Mouse (Mus musculus) forebrain, postnatal 0 days (tissue): ENCODE results near the gene Senp1. TPM values are rescaled to one million over a fixed set of nuclear protein-coding genes. Genes with fewer than 3 reads are reported as not detected.

Experiments used
- ATAC-seq: fragments of 200-750 bp; cut with Nextera tagmentation; 2 replicates; pipeline ENCODE4 v1.8.0; 2017; ENCODE audit warnings: mild to moderate bottlenecking, moderate library complexity
- DNase-seq: peaks from one replicate; pipeline ENCODE4 v3.0.0-alpha.2; 2015
- H3K27ac ChIP-seq: fragments of 300-500 bp; sonication (generic); 2 replicates; pipeline ENCODE4 v1.5.1; 2014; ENCODE audit warnings: low read depth, mild to moderate bottlenecking, antibody characterized with exemption, low read length, moderate library complexity, mixed read lengths
- H3K27me3 ChIP-seq: fragments of 300-500 bp; sonication (generic); 2 replicates; pipeline ENCODE4 v1.6.1; 2014; ENCODE audit warnings: mild to moderate bottlenecking, low read length, mixed read lengths; ENCODE audit not compliant: insufficient read depth
- H3K36me3 ChIP-seq: fragments of 300-500 bp; sonication (generic); 2 replicates; pipeline ENCODE4 v1.6.1; 2014; ENCODE audit warnings: mild to moderate bottlenecking, moderate library complexity; ENCODE audit not compliant: insufficient read depth
- H3K4me1 ChIP-seq: fragments of 300-500 bp; sonication (generic); 2 replicates; pipeline ENCODE4 v1.6.1; 2014; ENCODE audit warnings: antibody characterized with exemption; ENCODE audit not compliant: insufficient read depth
- H3K4me2 ChIP-seq: fragments of 300-500 bp; sonication (generic); 2 replicates; pipeline ENCODE4 v1.6.1; 2014; ENCODE audit warnings: low read depth, mild to moderate bottlenecking, moderate library complexity
- H3K4me3 ChIP-seq: fragments of 300-500 bp; sonication (generic); 2 replicates; pipeline ENCODE4 v1.5.1; 2014; ENCODE audit warnings: low read depth, low read length, mixed read lengths
- H3K9ac ChIP-seq: fragments of 300-500 bp; sonication (generic); 2 replicates; pipeline ENCODE4 v1.6.1; 2014; ENCODE audit warnings: mild to moderate bottlenecking
- H3K9me3 ChIP-seq: fragments of 300-500 bp; sonication (generic); 2 replicates; pipeline ENCODE4 v1.6.1; 2016; ENCODE audit warnings: low read length
- CTCF ChIP-seq: sonication (generic); IDR thresholded peaks from 2 replicates; pipeline ENCODE4 v1.5.1; 2016; ENCODE audit warnings: antibody characterized with exemption, control low read depth, low read depth
- WGBS: fragments of 180-500 bp; shearing (Covaris S2); extraction: QIAGEN DNeasy Blood & Tissue Kit; methylation state at CpG from one replicate; pipeline ENCODE4 v1.1.7; 2014; 5-methylcytosine and 5-hydroxymethylcytosine counted together
- polyA plus RNA-seq: library from polyadenylated mRNA; unstranded; fragments of >200 nt; fragmentation: Nextera tagmentation; extraction: Ambion mirVana; gene quantifications from 2 replicates; pipeline ENCODE4 v1.2.1, GENCODE M21; 2015
- total RNA-seq: library from RNA; depleted of rRNA; stranded (reverse); fragments of >200 nt; gene quantifications from 2 replicates; pipeline ENCODE4 v1.2.3, GENCODE M21; 2014

Senp1 gene
- total and polyA plus RNA-seq, 2 experiments from 2014 or later = 12.2 to 19.8 TPM

DNA sequence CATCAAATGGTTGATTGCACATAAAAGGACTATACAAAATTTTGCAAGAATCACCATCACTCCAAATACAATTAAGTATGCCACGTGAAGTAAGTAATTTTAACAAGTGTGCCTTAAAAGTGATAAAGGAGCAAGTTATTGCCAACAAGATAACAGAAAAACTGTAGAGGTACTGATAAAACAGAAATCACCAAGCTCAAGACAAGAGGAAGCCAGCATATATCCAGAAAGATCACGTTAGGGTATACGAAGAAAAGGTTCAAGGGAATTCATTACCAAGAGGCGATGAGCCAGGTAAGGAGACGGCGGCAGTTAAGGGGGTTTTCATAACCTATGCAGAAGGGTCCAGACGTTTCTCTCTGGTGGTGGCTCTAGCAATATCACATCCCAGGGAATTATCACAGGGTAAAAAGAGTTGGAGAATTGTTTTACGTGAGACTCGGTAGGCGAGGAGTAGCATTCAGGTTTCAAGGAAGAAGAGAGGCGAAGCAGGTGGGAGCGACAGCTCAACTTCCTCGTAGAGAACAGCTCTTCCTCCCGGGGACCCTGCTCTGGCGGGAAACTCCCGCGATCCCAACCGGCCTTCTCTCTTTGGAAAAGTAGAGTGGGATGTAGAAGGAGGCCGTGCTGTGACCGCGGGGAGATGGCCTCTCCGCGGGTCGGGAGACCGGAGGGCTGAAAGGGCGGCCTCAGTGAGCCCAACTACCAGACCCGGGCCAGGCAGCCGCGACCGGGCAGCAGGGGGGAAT lies 998 bp downstream of the Senp1 start, which contains the start of gene Pfkm:
Gene Pfkm, plus strand, starts transcription at position 218 of the 749 bp plus-strand sequence.
- Histone ChIP-seq H3K27ac (peak within 1 kb of the TSS; percentile 92), H3K9ac (peak within 1 kb of the TSS; percentile 71), H3K9me3 (no peaks in the 10 kb centered on the region), H3K36me3 (no peaks in the 10 kb centered on the region), H3K4me1 (0 out of 2 replicates have a peak, but pooled peaks cover 6% of the 10 kb centered on the region), H3K4me2 (peak within 1 kb of the TSS; percentile 67), H3K4me3 (peak within 1 kb of the TSS; percentile 64), H3K27me3 (no peaks in the 10 kb centered on the region)
- peak; percentile 31 for DNase-seq
- no peak for TF ChIP-seq CTCF
- WGBS = under 1% methylated on average over 30 of the region's 30 CpGs
- ATAC-seq = no peak; the same call in 1 of the 2 replicates

DNA sequence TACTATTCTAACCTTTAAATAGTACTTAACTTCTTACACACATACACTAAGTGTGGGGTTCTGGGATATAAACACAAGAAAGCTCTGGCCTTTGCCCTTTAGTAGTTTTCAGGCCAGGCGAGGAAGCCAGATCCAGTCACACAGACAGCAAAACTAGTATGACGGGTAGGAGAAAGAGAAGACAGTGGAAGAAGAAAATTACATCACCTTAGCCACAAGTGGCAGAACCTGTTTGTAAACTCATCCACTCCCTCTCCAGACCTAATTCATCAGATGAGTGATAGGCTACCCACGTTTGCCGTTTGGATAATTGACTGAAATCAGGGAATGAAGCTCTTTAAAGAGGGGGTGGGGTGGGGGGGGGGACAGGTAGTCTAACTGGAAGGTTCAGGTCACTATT lies 1.7 kb downstream of the Senp1 start:
- H3K9me3 ChIP-seq = no peaks in the 10 kb centered on the region
- 26% methylated on average over 4 of the region's 4 CpGs for WGBS
- H3K27me3 ChIP-seq = no peaks in the 10 kb centered on the region
- peak overlapping the region; percentile 64; the same call in 1 of the 2 replicates for H3K4me3 ChIP-seq
- TF ChIP-seq CTCF = no peak
- 0 out of 2 replicates have a peak, but pooled peaks cover 6% of the 10 kb centered on the region for H3K4me1 ChIP-seq
- H3K27ac ChIP-seq = no peak overlapping the region
- peak overlapping the region; percentile 67 for H3K4me2 ChIP-seq
- H3K36me3 ChIP-seq = no peaks in the 10 kb centered on the region
- no peak for ATAC-seq
- DNase-seq = no peak
- peak overlapping the region; percentile 71; the same call in 1 of the 2 replicates for H3K9ac ChIP-seq

DNA sequence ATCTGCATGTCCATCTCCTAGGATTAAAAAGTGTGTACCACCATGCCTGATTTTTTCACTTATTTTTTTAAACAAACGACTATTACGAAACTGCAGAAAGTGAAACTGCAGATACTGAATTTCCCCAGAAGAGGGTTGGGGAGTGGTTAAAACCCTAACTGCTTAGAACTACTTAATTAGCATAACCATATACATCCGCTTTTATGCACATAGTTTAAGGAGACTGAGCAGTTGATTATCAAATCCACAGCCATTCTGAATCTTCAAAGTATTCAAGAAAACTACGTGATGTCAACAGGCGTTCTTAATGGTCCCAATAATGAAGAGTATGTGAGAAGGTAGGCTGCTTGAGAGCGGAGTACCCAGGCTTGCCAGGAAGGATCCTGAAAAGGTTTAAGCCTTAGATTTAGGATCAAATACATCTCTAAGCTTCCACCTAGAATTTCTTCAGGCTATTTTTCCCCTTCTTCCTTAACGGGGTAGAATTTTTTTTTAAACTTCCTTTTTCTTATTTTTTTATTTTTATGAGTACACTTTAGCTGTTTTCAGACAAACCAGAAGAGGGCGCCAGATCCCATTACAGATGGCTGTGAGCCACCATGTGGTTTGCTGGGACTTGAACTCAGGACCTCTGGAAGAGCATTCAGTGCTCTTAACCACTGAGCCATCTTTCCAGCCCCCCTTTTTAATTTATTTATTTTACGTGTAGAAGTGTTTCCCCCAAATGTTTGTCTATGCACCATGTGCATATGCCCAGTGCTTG lies 3.9 kb downstream of the Senp1 start:
- DNase-seq = peak; percentile 22
- ATAC-seq = no peak
- 75% methylated on average over 9 of the region's 9 CpGs for WGBS
- Histone ChIP-seq H3K9me3 (no peaks in the 10 kb centered on the region), H3K36me3 (peaks cover 5% of the 10 kb centered on the region; the same call in 1 of the 2 replicates), H3K27me3 (no peaks in the 10 kb centered on the region), H3K9ac (no peak overlapping the region), H3K27ac (no peak overlapping the region), H3K4me2 (no peak overlapping the region), H3K4me3 (no peak overlapping the region), H3K4me1 (0 out of 2 replicates have a peak, but pooled peaks cover 6% of the 10 kb centered on the region)
- TF ChIP-seq CTCF = peak; percentile 65

DNA sequence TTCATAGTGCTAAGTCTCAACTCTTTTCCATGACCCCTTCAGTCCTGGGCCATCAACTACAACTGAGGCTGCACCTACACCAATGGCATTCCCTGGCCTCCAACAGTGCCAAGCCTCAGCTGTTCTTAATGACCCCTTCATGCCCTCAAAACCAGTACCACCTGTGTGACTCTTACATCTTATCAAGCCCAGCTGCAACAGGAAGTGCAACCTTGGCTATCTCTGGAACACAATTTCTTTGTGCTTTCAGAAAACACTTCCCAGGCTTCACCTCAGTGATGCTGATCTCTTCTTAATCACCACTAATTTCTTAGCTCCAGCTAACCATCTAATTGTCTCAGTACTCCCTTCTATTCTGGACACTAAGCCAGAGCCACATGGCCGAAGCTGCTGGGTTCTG lies 4.7 kb downstream of the Senp1 start:
- no peak for ATAC-seq
- no peaks in the 10 kb centered on the region for H3K27me3 ChIP-seq
- H3K4me3 ChIP-seq = no peak overlapping the region
- no peak for TF ChIP-seq CTCF
- no peaks in the 10 kb centered on the region for H3K9me3 ChIP-seq
- 0 out of 2 replicates have a peak, but pooled peaks cover 6% of the 10 kb centered on the region for H3K4me1 ChIP-seq
- no peak overlapping the region for H3K4me2 ChIP-seq
- peaks cover 5% of the 10 kb centered on the region; the same call in 1 of the 2 replicates for H3K36me3 ChIP-seq
- DNase-seq = no peak
- no peak overlapping the region for H3K9ac ChIP-seq
- WGBS = 93% methylated on average over 1 of the region's 1 CpGs
- no peak overlapping the region for H3K27ac ChIP-seq

DNA sequence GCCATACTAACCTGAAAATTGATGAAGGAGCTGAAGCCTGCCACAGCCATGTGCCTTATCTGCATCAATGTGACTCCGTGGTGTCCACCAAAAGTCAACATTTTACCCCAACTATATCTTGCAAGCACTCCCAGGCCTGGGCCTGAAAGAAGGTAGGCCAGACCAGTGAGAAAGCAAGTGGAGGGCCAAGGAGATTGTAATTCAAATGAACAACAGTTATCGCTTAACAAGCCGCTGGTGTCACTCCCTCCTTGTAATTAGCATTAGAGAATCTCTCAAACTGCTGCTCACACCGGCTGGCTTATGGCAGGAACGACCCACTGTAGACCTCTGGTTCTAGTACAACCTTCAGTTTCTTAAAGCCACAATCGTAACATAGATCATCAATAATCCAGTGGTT lies 16.6 kb downstream of the Senp1 start:
- Histone ChIP-seq H3K27me3 (no peaks in the 10 kb centered on the region), H3K36me3 (peaks cover 39% of the 10 kb centered on the region), H3K9ac (no peak overlapping the region), H3K4me1 (no peaks in the 10 kb centered on the region), H3K9me3 (no peaks in the 10 kb centered on the region), H3K27ac (no peak overlapping the region), H3K4me3 (no peak overlapping the region), H3K4me2 (no peak overlapping the region)
- DNase-seq (no peak), ATAC-seq (no peak)
- TF ChIP-seq CTCF = no peak
- WGBS = 87% methylated on average over 6 of the region's 6 CpGs

DNA sequence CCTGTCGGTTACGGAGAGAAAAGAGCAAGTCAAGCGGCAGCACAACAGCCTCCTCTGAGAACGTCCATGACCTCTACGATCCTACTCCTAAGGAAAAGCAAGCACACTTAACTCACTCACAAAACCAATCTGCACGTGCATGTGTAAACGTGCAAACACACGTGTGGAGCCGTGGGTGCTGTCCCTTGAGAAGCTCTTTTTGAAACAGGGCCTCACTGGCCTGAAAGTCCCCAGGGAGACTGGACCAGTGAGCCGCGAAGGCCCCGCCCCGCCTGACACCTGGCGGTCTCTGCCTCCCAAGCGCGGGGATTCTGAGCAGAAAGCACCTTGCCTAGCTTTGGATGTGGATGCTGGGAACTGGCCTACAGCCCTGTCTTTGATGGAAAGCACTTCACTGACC lies 18.5 kb downstream of the Senp1 start:
- no peak for DNase-seq
- Histone ChIP-seq H3K4me2 (no peak overlapping the region), H3K36me3 (peaks cover 51% of the 10 kb centered on the region), H3K9ac (no peak overlapping the region), H3K4me1 (no peaks in the 10 kb centered on the region), H3K9me3 (no peaks in the 10 kb centered on the region), H3K4me3 (no peak overlapping the region), H3K27ac (no peak overlapping the region), H3K27me3 (no peaks in the 10 kb centered on the region)
- no peak for TF ChIP-seq CTCF
- WGBS = 88% methylated on average over 16 of the region's 16 CpGs
- ATAC-seq = no peak

DNA sequence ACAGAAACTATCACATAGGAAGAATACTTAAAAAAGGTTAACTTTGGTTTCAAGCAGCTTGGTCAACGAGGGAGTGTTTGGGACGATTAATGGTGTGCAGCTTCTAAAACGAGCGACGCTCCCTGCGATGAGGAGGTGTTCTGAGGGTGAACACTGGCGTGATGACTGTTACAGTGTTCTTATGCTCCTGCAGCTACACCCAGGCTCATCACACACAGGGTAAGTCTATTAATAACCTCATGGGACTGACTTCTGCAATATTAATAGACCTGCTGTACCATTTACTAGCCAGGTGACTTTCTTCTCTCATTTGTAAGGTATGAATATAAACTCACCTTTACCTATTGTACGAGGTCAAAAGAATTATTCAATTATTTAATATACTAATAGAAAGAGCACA lies 19.0 kb downstream of the Senp1 start:
- Histone ChIP-seq H3K4me2 (no peak overlapping the region), H3K9me3 (no peaks in the 10 kb centered on the region), H3K4me3 (no peak overlapping the region), H3K9ac (no peak overlapping the region), H3K27me3 (no peaks in the 10 kb centered on the region), H3K27ac (no peak overlapping the region), H3K4me1 (no peaks in the 10 kb centered on the region), H3K36me3 (peaks cover 55% of the 10 kb centered on the region)
- TF ChIP-seq CTCF = no peak
- WGBS = 92% methylated on average over 8 of the region's 8 CpGs
- no peak for ATAC-seq
- no peak for DNase-seq
